Mouse (Mus musculus): ENCODE measurements at regions not wholly inside any gene's neighbourhood (a gene's known extent, or its start where the extent isn't known, plus 50 kb on each side); places are given as distances from the start of the nearest gene placed in this dataset.
A peak's percentile ranks its signal among the peaks of the same experiment; 100 is the strongest.

GRCm38 (mm10) chr8:125367374-125367773, 202.2 kb downstream of the Sipa1l2 start:
- DNase-seq (ENCODE audit: low read depth, low spot score): no peak

DNA sequence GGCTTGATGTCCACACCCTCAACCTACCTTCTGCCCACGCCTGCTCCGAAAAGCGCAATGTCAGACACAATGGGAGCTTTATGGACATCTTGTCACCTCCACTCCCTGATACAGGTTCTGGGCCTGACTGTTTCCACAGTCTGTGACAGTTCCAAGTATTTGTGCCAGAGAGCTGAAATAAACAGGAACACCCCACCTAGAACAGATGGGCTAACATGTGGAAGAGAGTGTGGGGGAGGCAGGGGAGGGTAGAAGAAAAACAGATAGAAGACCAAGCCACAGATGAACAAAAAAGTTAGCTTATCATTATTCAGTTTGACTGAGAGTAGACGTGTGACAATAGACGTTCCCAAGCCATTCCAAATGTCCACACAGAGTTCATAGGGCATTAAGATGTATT, 204.6 kb downstream of the Sipa1l2 start:
- DNase-seq (ENCODE audit: low read depth, low spot score): no peak

DNA sequence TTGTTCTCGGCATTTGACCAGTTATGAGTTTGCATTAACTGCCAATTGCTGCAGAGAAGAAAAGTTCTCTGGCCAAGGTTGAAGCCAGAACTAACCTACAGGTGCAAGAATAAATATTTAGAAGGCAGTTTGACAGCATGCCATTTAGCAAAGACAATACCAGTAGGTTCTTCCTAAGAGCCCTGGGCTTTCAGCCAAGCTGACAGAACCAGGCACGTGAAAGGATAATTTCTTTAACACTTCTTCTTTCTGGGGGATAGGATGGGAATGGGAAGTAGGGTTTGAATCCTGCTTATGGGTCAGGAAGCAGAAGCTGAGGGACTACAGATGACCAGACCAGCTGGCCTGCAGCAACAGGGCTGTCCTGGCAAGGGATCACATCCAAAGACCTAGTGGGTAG, 210.2 kb downstream of the Sipa1l2 start:
- no peak for DNase-seq (ENCODE audit: low read depth, low spot score)

DNA sequence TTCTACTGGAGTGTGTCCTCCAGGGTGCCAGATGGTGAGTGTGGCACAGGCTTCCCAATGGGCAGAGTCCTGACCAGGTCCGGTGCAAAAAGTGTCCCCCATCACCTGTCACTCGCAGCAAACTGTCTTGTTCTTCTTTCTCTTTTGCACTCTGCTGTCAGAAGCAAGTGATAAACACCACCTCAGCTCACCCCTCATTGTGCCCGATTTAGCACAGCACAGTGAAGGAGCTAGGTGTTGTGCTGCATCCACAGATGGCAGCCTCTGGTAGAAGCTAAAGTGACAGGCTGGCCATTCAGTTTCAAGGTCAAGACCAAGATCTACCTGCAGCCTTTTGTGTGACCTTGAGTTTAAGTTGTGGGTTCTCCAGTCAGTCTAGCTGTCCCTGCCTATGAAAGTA, 211.8 kb downstream of the Sipa1l2 start:
- no peak for DNase-seq (ENCODE audit: low read depth, low spot score)

- no peak for DNase-seq (ENCODE audit: low read depth, low spot score)
Measured at GRCm38 (mm10) chr8:125355059-125355509, 214.5 kb downstream of the Sipa1l2 start.

DNA sequence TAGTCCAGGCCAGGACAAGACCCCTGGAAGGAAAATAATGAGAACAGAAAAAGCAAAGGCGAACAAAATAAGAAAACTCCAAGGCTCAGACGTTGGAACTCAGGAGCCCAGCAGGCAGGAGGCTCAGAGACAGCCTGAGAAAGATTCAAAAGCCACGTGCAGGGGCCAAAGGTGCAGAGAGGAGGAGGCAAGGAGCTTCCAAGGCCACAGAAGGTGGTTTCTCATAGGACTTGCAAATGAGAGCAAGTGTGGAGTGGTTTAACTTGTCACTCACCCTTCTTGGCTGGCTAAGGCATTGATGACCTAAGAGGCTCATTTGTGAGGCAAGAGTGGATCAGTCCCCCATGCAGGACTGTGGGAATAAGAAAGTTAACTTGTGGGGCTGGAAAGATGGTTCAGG, 217.3 kb downstream of the Sipa1l2 start:
- DNase-seq (ENCODE audit: low read depth, low spot score): no peak

DNA sequence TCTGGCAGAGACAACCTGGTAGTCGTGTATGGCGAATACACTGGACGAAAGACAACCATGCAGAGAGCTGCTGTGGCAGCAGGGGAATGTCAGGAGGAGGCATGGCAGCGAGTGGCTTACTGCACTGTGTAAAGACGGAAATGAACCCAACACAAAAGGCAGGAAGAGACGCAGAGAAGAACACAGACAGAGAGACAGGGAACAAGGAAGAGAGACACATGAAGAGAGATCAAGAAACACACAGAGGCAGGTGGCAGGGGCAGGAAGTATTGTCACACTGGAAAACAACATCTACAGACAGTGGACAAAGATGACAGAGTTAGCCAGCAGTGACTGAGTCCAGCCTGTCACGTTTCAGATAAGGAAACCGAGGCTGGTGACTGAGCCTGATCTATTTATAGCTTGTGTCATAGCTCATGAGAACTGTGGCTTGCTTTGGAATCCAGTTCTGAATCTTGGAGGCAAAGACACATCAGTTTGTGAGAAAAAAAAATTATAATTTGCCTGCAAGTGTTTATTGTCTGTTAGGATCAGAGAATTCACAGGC, 218.0 kb downstream of the Sipa1l2 start:
- DNase-seq (ENCODE audit: low read depth, low spot score): no peak

GRCm38 (mm10) chr8:125349290-125350025, 220.2 kb downstream of the Sipa1l2 start:
- peak; percentile 75 for DNase-seq (ENCODE audit: low read depth, low spot score)

DNA sequence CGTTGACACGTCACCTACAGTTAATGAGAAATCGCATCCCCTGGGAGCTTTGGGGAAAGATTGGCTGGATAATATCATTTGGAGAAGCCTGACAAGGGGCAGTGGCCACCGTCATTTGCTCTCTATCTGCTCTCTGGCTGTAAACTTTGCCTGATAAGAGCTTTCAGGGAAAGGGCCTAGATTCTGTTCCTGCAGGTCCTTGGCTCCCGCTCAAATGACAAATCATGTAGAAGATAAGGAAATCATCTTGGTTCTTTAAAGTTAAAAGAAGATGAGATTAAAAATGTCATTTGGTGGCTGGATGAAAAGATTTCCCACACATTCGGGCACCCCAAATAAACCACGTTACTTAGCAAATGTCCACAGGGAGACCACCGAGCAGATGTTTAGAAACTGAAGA, 223.4 kb downstream of the Sipa1l2 start:
- DNase-seq (ENCODE audit: low read depth, low spot score): no peak

DNA sequence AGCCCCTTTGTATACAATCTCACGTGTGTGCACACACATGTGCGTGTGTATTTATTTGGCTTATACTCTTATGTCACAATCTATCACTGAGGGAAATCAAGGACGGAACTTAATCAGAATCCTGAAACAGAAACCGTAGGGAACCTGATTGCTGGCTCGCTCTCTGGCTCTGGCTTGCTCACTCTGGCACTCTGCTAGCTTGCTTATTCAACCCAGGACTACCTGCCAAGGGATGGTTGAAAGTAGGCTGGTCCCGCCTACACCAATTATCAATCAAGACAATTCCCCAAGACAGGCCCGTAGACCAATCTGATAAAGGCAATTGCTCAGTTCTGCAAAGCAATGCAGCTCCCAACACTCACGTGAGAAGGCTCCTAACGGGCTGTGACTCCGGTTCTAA, 224.0 kb downstream of the Sipa1l2 start:
- no peak for DNase-seq (ENCODE audit: low read depth, low spot score)

DNA sequence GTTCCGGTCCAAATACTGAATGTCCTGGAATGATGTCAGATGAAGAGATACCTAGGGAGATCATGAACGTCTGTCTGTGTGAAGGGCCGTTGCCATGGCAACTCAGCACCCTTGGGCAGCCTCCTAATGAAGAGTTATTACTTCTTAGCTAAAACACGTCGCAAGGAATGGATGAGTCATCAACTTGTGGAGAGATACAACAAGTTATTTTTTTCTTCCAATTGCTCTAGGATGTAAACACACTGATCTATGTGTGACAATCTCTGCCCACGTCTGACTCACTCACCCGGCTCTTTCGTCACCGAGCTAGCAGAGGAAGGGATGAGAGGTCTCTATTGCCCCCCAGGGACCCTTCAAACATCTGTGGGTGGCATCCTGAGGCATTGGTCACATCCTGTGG, 225.7 kb downstream of the Sipa1l2 start:
- no peak for DNase-seq (ENCODE audit: low read depth, low spot score)

DNA sequence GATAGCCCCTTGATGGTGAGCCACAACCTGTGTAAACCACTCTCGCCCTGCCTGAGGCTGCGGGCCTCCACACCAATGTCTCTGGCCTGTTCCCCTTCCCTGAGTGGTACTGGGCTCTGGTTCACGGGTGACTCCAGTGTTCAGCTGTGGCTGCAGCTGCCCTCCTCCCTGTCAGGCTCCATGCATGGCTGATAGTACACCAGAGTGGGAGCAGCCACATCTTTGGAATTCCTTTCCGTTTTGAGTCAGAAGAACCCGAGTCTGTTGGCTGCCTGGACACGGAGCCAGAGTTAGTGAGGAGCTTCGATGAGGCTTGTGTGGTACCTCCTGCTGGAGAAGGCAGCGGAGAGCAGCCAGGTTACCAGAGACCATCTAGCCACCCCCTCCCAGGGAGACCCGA, 227.1 kb downstream of the Sipa1l2 start:
- no peak for DNase-seq (ENCODE audit: low read depth, low spot score)

- DNase-seq (ENCODE audit: low read depth, low spot score): no peak
Measured at GRCm38 (mm10) chr8:125341606-125342005, 228.0 kb downstream of the Sipa1l2 start.

DNA sequence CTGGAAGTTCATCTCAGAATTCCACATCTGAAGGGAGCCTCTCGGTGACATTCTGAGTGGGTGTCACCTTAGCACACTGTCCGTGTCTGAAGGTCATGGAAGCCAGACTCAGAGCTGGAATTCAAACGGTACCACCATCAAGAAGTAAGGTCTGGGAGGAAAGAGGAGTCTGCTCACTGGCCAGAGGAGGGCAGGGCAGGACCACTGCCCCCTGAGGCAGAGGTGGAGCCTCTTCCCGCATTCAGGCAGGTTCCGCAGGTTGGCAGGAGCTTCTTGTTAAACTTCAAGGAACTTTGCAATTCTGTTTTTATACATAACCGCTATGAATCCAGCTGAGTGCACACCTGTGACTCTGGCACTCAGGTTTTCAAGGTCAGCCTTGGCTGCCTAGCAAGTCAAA, 231.4 kb downstream of the Sipa1l2 start:
- no peak for DNase-seq (ENCODE audit: low read depth, low spot score)

DNA sequence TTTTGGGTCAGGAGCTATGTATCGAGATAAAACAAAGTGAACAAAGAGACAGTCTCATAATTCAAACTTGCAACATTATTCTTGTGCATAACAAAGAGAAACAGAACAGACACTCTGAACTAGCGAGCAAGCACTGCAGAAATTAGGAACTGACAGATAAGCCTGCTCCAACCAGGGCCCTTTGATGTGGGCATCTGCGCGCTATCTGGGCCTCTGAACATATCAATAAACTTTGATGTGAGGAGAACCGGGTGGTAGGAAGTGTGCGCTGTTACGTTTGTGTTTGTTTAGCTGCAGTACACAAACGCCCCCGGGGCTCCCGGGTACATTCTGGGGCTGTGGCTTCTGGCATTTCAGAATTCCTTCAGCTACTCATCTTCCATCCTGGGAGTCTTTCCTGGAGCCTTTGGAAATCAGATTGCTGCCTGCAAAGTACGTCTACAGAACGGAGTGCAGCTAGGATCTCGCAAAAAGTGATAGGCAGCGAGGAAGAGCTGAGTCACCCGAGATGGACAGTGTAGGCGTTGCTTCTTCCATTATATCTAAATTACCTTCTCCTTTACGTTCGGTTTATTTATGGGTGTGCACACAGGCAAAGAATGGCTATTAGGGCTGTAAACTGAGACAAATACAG, 232.0 kb downstream of the Sipa1l2 start:
- no peak for DNase-seq (ENCODE audit: low read depth, low spot score)

DNA sequence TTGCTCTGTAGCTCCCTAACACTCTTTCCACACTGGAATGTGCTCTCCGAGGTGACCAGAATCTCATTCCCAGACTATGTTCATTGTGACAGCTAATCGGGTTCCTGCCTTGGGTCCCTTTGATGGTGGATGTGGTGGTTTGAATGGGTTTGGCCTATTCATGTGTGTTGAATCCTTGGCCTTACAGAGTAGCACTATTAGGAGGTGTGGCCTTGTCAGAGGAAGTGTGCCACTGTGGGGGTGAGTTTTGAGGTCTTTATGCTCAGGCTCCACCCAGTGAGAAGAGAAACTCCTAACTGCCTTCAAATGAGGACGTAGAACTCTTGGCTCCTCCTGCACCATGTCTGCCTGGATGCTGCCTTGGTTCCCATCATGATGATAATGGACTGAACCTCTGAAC, 232.8 kb downstream of the Sipa1l2 start:
- no peak for DNase-seq (ENCODE audit: low read depth, low spot score)

DNA sequence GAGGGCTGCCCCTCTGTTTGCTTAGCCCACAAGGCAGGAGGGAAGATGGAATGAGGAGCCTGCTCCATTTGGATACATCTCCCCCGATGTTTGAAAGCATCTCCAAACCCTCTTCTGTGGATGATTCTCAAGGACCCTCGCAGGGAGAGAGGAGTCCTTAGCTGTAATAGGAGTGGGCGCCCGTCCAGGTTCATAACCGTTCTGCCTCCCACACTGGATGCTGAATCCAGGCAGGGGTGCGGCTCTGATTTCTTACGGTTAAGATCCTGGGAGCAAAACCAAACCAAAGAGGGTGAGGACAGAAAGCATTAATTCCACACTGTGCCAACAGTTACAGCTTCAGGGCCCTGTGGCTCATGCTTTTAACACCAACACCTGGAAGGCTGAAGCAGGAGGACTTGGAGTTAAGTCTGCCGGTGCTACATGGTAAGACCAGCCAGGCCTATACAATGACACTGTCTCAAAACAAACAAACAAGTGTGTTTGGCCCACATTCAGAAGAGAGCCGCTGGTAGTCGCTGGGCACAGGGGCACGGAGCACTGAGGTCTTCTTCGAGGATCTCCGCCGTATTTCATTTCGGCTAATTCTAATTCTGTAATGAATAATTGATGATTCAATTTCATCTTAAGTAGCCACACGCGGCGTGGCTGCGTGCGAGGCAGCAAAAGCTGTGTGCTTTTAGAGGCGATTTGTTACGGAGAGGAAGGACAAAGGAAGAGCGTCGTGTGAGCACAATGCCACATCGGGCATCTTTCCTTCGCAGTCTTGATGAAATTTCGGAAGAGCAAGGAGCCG, 233.8 kb downstream of the Sipa1l2 start:
- no peak for DNase-seq (ENCODE audit: low read depth, low spot score)

- no peak for DNase-seq (ENCODE audit: low read depth, low spot score)
Measured at GRCm38 (mm10) chr8:125335171-125335570, 234.4 kb downstream of the Sipa1l2 start.

- no peak for DNase-seq (ENCODE audit: low read depth, low spot score)
Measured at GRCm38 (mm10) chr8:125330638-125331037, 239.0 kb downstream of the Sipa1l2 start.

DNA sequence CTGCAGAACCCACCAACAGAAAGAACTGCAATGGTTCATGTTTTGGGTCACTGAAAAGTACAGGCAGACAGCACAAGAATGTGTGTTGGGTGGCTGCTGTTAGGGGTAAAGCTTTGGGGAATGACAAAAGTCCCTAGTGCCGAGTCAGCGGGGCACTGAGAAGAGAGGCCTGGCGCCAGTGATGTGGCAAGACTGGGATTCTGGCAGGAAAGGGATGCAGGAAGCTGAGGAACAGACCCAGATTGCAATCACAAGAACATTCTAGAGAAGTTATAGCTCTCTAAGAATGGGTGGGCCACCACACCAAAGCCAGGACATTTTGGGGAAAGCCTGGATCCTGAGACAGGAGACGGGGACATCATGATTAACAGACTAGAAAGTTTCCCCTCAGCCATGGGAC, 241.0 kb downstream of the Sipa1l2 start:
- no peak for DNase-seq (ENCODE audit: low read depth, low spot score)

DNA sequence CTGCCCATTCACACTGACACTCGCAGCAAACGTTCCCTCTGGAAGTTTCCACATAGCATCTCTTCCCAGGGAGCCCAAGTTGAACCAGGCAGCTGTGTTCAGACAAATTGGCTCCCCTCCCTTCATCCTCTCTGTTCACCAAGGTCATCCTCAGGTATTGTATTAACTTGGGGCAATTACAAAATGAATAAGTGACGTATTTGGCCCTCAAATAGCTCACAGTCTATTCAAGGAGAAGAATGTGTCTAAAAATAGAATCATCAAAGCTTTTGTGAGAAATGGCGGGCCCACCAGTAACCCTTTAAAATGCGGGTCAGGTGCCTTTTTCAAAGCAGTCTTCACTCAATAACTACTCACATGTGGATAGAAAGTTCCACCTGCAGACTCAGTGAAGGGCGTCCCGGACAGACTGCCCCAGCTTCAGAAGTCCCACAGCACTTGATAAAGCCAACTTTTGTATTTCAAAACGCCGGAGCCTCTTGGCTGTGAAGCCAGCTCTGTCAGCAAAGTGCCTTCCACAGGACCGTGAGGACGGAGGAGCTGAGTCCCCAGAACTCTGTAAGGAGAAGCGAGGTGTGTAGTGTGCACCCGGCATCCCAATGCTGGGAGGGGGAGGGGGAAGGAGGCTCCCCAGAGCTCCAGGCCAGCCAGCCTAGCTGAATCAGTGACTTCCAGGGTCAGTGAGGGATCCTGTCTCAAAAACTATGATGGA, 241.9 kb downstream of the Sipa1l2 start:
- DNase-seq (ENCODE audit: low read depth, low spot score): no peak

DNA sequence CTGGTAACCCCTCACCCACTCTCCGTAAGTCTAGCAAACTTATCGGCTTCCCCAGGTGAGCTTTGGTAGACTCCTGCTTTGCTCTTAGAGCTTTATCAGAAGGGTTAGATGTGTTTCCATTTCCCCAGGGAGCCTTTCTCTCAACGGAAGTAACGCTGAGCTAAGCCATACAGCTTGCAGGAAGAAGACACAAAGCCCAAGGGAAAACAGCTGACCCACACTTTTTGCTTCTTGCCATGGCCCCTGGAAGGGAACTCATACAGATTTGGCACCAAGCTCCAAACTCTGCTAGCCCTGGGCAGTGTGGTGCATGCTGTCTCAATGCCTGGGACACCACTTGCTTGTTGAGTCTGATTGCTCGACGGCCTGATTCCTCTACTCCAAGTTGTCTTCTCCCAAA, 242.6 kb downstream of the Sipa1l2 start:
- DNase-seq (ENCODE audit: low read depth, low spot score): no peak
